Mouse (Mus musculus) limb, embryonic 12.5 days (tissue): ENCODE data around the gene Pwwp2a. TPM values are rescaled to one million over a fixed set of nuclear protein-coding genes. Genes with fewer than 3 reads are reported as not detected.

Experiments
- ATAC-seq: fragments of 200-750 bp; cut with Nextera tagmentation; 2 replicates; pipeline ENCODE4 v1.8.0; 2017; ENCODE audit warnings: low read depth, moderate TSS enrichment; ENCODE audit not compliant: insufficient number of reproducible peaks, insufficient read depth, low FRiP score, low TSS enrichment
- H3K27ac ChIP-seq: fragments of 300-500 bp; sonication (generic); 2 replicates; pipeline ENCODE4 v1.5.1; 2016; ENCODE audit warnings: mild to moderate bottlenecking, moderate library complexity
- H3K27me3 ChIP-seq: fragments of 300-500 bp; sonication (generic); 2 replicates; pipeline ENCODE4 v1.6.1; 2016; ENCODE audit warnings: mild to moderate bottlenecking, moderate library complexity
- H3K36me3 ChIP-seq: fragments of 300-500 bp; sonication (generic); 2 replicates; pipeline ENCODE4 v1.6.1; 2016; ENCODE audit warnings: mild to moderate bottlenecking, moderate library complexity
- H3K4me1 ChIP-seq: fragments of 300-500 bp; sonication (generic); replicated peaks from 2 replicates; pipeline ENCODE4 v1.6.1; 2016
- H3K4me2 ChIP-seq: fragments of 300-500 bp; sonication (generic); 2 replicates; pipeline ENCODE4 v1.6.1; 2016; ENCODE audit warnings: mild to moderate bottlenecking, moderate library complexity
- H3K4me3 ChIP-seq: fragments of 300-500 bp; sonication (generic); replicated peaks from 2 replicates; pipeline ENCODE4 v1.5.1; 2016; ENCODE audit warnings: mild to moderate bottlenecking
- H3K9ac ChIP-seq: fragments of 300-500 bp; sonication (generic); replicated peaks from 2 replicates; pipeline ENCODE4 v1.6.1; 2016; ENCODE audit warnings: mild to moderate bottlenecking, moderate library complexity
- H3K9me3 ChIP-seq: fragments of 300-500 bp; sonication (generic); 2 replicates; pipeline ENCODE4 v1.6.1; 2016; ENCODE audit warnings: mild to moderate bottlenecking, moderate library complexity
- WGBS: fragments of 180-500 bp; shearing (Covaris S2); methylation state at CpG from one replicate; pipeline ENCODE4 v1.1.7; 2016; 5-methylcytosine and 5-hydroxymethylcytosine counted together
- polyA plus RNA-seq: library from polyadenylated mRNA; unstranded; fragments of >200 nt; fragmentation: Nextera tagmentation; extraction: Ambion mirVana; gene quantifications from 2 replicates; pipeline ENCODE4 v1.2.1, GENCODE M21; 2016

The Pwwp2a gene
- polyA plus RNA-seq: 43.4 and 49.7 TPM in 2 replicates

DNA sequence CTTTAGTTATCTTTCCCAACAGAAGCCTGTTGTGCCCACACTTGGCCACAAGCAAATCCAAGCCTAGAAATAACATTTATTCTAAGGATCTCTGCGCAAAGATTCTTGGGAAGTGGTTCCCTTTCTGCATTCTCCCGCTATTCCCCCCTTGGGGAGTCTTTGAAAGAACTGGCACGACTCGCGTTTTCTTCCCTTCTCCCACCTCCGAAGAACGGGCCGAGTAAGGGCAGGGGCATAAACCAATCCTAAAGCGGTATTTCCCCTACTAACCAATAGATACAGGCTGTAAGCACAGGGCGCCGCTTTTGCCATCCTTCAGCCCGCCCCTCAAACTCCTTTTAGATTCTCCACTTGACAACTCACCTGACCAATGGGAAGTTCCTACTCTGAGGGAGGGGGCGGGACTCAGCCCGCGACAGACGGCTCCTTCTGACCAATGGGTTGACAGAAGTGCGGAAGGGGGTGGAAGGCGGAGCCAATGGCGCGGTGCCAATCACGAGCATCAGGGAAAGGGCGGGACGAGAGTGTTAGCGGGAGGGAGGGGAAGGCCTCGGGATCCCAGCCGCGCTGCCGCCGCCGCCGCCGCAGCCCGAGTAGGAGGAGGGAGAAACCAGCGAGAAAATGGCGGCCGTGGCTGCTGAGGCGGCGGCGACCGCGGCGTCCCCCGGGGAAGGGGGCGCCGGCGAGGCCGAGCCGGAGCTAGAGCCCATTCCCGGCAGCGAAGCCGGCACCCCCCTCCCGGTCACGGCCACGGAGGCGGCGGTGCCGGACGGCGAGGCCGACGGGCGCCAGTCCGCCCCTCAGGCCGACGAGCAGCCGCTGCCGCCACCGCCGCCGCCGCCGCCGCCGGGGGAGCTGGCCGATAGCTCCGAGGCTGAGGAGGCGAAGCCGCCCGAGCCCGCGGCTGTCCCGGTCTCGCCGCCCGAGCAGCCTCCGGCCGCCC, at the start of gene Pwwp2a:
Gene Pwwp2a (plus strand): TSS at position 527 of the 943 bp plus-strand sequence.
- Histone ChIP-seq H3K27me3 (no peaks in the 10 kb centered on the region), H3K4me2 (peak within 1 kb of the TSS; percentile 78), H3K36me3 (peaks cover 14% of the 10 kb centered on the region; the same call in 1 of the 2 replicates), H3K9ac (peak within 1 kb of the TSS; percentile 94), H3K4me3 (peak within 1 kb of the TSS; percentile 96), H3K27ac (peak within 1 kb of the TSS; percentile 97), H3K9me3 (no peaks in the 10 kb centered on the region), H3K4me1 (peaks cover 15% of the 10 kb centered on the region)
- ATAC-seq: peak; percentile 100
- under 1% methylated on average over 78 of the region's 87 CpGs for WGBS

- peaks cover 15% of the 10 kb centered on the region for H3K4me1 ChIP-seq
- no peaks in the 10 kb centered on the region for H3K36me3 ChIP-seq
- H3K4me3 ChIP-seq: no peak overlapping the region
- H3K9me3 ChIP-seq: no peaks in the 10 kb centered on the region
- no peaks in the 10 kb centered on the region for H3K27me3 ChIP-seq
- H3K9ac ChIP-seq: no peak overlapping the region
- ATAC-seq: no peak
- H3K27ac ChIP-seq: no peak overlapping the region
- 62% methylated on average over 4 of the region's 4 CpGs for WGBS
- H3K4me2 ChIP-seq: no peak overlapping the region
Observed at GRCm38 (mm10) chr11:43632566-43632965, 49.2 kb upstream of the Pwwp2a start.

- 74% methylated on average over 6 of the region's 6 CpGs for WGBS
- 0 out of 2 replicates have a peak, but pooled peaks have one; percentile 9 for ATAC-seq
- peak overlapping the region; percentile 76; the same call in 1 of the 2 replicates for H3K27ac ChIP-seq
- H3K4me1 ChIP-seq: peaks cover 15% of the 10 kb centered on the region
- H3K27me3 ChIP-seq: no peaks in the 10 kb centered on the region
- no peak overlapping the region for H3K4me3 ChIP-seq
- no peaks in the 10 kb centered on the region for H3K9me3 ChIP-seq
- H3K4me2 ChIP-seq: no peak overlapping the region
- no peak overlapping the region for H3K9ac ChIP-seq
- H3K36me3 ChIP-seq: no peaks in the 10 kb centered on the region
Observed at GRCm38 (mm10) chr11:43633165-43633564, 48.6 kb upstream of the Pwwp2a start.

DNA sequence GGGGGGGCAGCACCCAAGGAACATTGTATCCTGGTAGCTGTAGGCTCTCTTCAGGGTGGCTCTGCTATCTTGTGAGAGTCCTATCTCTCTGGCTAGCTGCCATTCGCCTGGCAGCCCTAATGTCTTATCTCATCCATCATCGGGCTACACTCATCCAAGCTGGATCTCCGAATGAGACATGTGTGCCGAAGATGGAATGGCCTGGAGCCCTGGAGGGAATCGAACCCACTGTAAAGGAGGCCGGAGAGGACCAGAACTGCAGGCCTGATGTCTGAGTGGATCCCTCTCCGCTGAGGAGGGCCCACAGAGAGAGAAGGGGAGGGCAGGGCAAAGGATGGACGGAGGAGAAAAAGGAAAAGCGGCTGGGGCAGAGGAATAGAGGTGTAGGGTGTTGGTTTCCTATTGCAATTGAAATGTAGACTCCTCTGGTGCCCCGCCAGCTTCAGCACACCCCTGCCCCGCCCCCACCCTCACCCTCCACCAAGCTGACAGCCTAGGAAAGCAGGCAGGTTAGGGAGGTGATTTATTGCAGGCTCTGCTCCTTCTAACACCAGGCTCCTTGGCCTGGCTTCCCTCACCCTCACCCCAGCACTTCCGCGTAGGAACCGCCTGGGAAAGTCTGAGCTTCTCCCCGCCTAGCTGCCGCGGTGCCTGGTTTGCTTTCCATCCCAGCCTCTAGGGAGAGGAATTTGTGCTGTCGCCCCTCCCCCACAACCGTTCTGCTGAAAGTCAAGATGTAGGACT, 48.0 kb upstream of the Pwwp2a start:
- H3K9ac ChIP-seq: no peak overlapping the region
- no peaks in the 10 kb centered on the region for H3K9me3 ChIP-seq
- H3K27me3 ChIP-seq: no peaks in the 10 kb centered on the region
- ATAC-seq: peak; percentile 85
- 14% methylated on average over 19 of the region's 19 CpGs for WGBS
- no peaks in the 10 kb centered on the region for H3K36me3 ChIP-seq
- peak overlapping the region; percentile 76 for H3K27ac ChIP-seq
- H3K4me1 ChIP-seq: peaks cover 15% of the 10 kb centered on the region
- no peak overlapping the region for H3K4me3 ChIP-seq
- H3K4me2 ChIP-seq: peak overlapping the region; percentile 40

DNA sequence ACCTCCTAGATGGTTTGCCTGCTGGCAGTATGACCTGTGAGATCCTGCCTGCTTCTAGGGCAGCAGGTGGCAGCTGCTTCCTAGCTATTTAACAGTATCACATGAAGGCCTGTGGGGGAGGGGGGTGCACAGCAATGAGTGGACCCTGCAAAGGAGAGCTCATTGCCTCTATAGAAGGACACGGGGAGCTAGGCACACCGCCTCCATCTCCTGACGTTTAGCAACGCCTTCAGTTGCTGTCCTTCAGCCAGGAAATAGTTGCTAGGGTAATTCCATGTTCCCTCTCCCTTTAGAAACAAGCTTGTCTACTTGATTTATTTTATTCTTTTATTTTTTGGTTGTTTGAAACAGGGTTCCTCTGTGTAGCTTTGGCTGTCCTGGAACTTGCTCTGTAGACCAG, 45.0 kb upstream of the Pwwp2a start:
- Histone ChIP-seq H3K9me3 (no peaks in the 10 kb centered on the region), H3K27ac (no peak overlapping the region), H3K9ac (no peak overlapping the region), H3K4me1 (peaks cover 15% of the 10 kb centered on the region), H3K36me3 (no peaks in the 10 kb centered on the region), H3K27me3 (no peaks in the 10 kb centered on the region), H3K4me2 (no peak overlapping the region), H3K4me3 (no peak overlapping the region)
- 75% methylated on average over 4 of the region's 4 CpGs for WGBS
- ATAC-seq: no peak

DNA sequence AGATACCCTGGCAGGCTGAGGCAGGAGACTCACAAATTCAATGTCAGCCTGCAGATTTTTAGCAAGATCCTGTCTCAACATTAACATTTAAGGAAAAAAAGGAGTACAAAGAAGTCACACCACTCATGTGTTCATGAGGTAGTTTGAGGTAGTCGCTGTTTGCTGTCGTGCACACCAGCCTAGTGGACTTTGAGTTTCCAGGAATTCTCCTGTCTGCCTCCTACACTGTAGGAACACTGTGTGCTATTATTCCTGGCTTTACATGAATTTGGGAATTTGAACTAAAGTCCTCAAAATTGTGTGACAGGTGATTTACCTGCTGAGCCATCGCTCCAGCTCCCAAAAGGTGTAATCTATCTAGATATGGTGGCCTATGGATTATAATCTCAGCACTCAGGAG, 43.3 kb upstream of the Pwwp2a start:
- Histone ChIP-seq H3K4me2 (no peak overlapping the region), H3K36me3 (no peaks in the 10 kb centered on the region), H3K4me3 (no peak overlapping the region), H3K9me3 (no peaks in the 10 kb centered on the region), H3K27me3 (no peaks in the 10 kb centered on the region), H3K9ac (no peak overlapping the region), H3K4me1 (peaks cover 17% of the 10 kb centered on the region), H3K27ac (no peak overlapping the region)
- no peak for ATAC-seq
- WGBS: 91% methylated on average over 3 of the region's 3 CpGs

GRCm38 (mm10) chr11:43643180-43643591, 38.6 kb upstream of the Pwwp2a start:
- Histone ChIP-seq H3K4me3 (no peak overlapping the region), H3K9ac (no peak overlapping the region), H3K4me2 (no peak overlapping the region), H3K9me3 (no peaks in the 10 kb centered on the region), H3K27ac (peak overlapping the region; percentile 36), H3K27me3 (no peaks in the 10 kb centered on the region), H3K4me1 (peaks cover 14% of the 10 kb centered on the region), H3K36me3 (no peaks in the 10 kb centered on the region)
- 47% methylated on average over 2 of the region's 2 CpGs for WGBS
- ATAC-seq: peak; percentile 64

- Histone ChIP-seq H3K27ac (no peak overlapping the region), H3K4me1 (peaks cover 14% of the 10 kb centered on the region), H3K4me2 (no peak overlapping the region), H3K27me3 (no peaks in the 10 kb centered on the region), H3K9ac (no peak overlapping the region), H3K4me3 (no peak overlapping the region), H3K36me3 (no peaks in the 10 kb centered on the region), H3K9me3 (no peaks in the 10 kb centered on the region)
- 87% methylated on average over 3 of the region's 3 CpGs for WGBS
- no peak for ATAC-seq
Observed at GRCm38 (mm10) chr11:43645286-43645685, 36.5 kb upstream of the Pwwp2a start.

- 46% methylated on average over 14 of the region's 14 CpGs for WGBS
- H3K9me3 ChIP-seq: no peaks in the 10 kb centered on the region
- H3K4me3 ChIP-seq: no peak overlapping the region
- no peaks in the 10 kb centered on the region for H3K4me1 ChIP-seq
- no peak for ATAC-seq
- no peak overlapping the region for H3K27ac ChIP-seq
- H3K27me3 ChIP-seq: no peaks in the 10 kb centered on the region
- no peaks in the 10 kb centered on the region for H3K36me3 ChIP-seq
- H3K4me2 ChIP-seq: no peak overlapping the region
- no peak overlapping the region for H3K9ac ChIP-seq
Observed at GRCm38 (mm10) chr11:43653051-43653475, 28.7 kb upstream of the Pwwp2a start.

- Histone ChIP-seq H3K27me3 (no peaks in the 10 kb centered on the region), H3K36me3 (no peaks in the 10 kb centered on the region), H3K9ac (no peak overlapping the region), H3K9me3 (0 out of 2 replicates have a peak, but pooled peaks cover 4% of the 10 kb centered on the region), H3K4me1 (no peaks in the 10 kb centered on the region), H3K4me2 (no peak overlapping the region), H3K27ac (no peak overlapping the region), H3K4me3 (no peak overlapping the region)
- WGBS: 61% methylated on average over 10 of the region's 10 CpGs
- peak; percentile 52; the same call in 1 of the 2 replicates for ATAC-seq
Observed at GRCm38 (mm10) chr11:43656464-43656863, 25.3 kb upstream of the Pwwp2a start.

- no peaks in the 10 kb centered on the region for H3K4me1 ChIP-seq
- no peak overlapping the region for H3K9ac ChIP-seq
- H3K4me2 ChIP-seq: no peak overlapping the region
- ATAC-seq: no peak
- H3K9me3 ChIP-seq: 0 out of 2 replicates have a peak, but pooled peaks cover 4% of the 10 kb centered on the region
- H3K36me3 ChIP-seq: no peaks in the 10 kb centered on the region
- H3K27me3 ChIP-seq: no peaks in the 10 kb centered on the region
- 96% methylated on average over 1 of the region's 1 CpGs for WGBS
- no peak overlapping the region for H3K27ac ChIP-seq
- H3K4me3 ChIP-seq: no peak overlapping the region
Observed at GRCm38 (mm10) chr11:43658010-43658409, 23.8 kb upstream of the Pwwp2a start.
